Mouse (Mus musculus) embryo, embryonic 11 days (tissue): ENCODE measurements around the gene Tango2.
"Not testable (repeated sequence)": the region's sequence is repeated elsewhere in the genome, so short reads cannot be mapped to it uniquely, and the experiment has no call there.

Experiments
- DNase-seq: peaks from one replicate; pipeline ENCODE4 v3.0.0-alpha.2; 2015

Gene Tango2

GRCm38 (mm10) chr16:18342650-18343570 is 5.0 kb downstream of the Tango2 start:
- DNase-seq: no peak

GRCm38 (mm10) chr16:18342076-18342475 is 5.8 kb downstream of the Tango2 start:
- no peak for DNase-seq

GRCm38 (mm10) chr16:18341605-18342004 is 6.3 kb downstream of the Tango2 start:
- DNase-seq: no peak

GRCm38 (mm10) chr16:18339866-18340265 is 8.0 kb downstream of the Tango2 start:
- DNase-seq: no peak

GRCm38 (mm10) chr16:18337261-18337660 is 10.6 kb downstream of the Tango2 start:
- no peak for DNase-seq

GRCm38 (mm10) chr16:18335981-18336380 is 11.9 kb downstream of the Tango2 start:
- no peak for DNase-seq

- DNase-seq: no peak
Observed at GRCm38 (mm10) chr16:18333976-18334375, 13.9 kb downstream of the Tango2 start.

GRCm38 (mm10) chr16:18328524-18328923 is 19.4 kb downstream of the Tango2 start:
- DNase-seq: no peak

- no peak for DNase-seq
Observed at GRCm38 (mm10) chr16:18327936-18328335, 20.0 kb downstream of the Tango2 start.

- no peak for DNase-seq
Observed at GRCm38 (mm10) chr16:18325741-18326140, 22.2 kb downstream of the Tango2 start.

- no peak for DNase-seq
Observed at GRCm38 (mm10) chr16:18324031-18324430, 23.9 kb downstream of the Tango2 start.

GRCm38 (mm10) chr16:18323460-18323859 is 24.4 kb downstream of the Tango2 start:
- no peak for DNase-seq

GRCm38 (mm10) chr16:18321443-18321842 is 26.5 kb downstream of the Tango2 start:
- no peak for DNase-seq

- no peak for DNase-seq
Observed at GRCm38 (mm10) chr16:18318992-18319391, 28.9 kb downstream of the Tango2 start.

GRCm38 (mm10) chr16:18308159-18308558 is 39.7 kb downstream of the Tango2 start:
- no peak for DNase-seq

GRCm38 (mm10) chr16:18289614-18290013 is 58.3 kb downstream of the Tango2 start:
- DNase-seq: not testable (repeated sequence)

GRCm38 (mm10) chr16:18289067-18289588 is 58.8 kb downstream of the Tango2 start, which contains the start of gene Dgcr8:
Dgcr8 (minus strand) TSS chr16:18289246.
- peak; percentile 100 for DNase-seq

GRCm38 (mm10) chr16:18288581-18289061 is 59.3 kb downstream of the Tango2 start:
- no peak for DNase-seq

- peak; percentile 39 for DNase-seq
Observed at GRCm38 (mm10) chr16:18288166-18288565, 59.7 kb downstream of the Tango2 start.

- DNase-seq: no peak
Observed at GRCm38 (mm10) chr16:18275166-18275565, 72.7 kb downstream of the Tango2 start.

GRCm38 (mm10) chr16:18268182-18268581 is 79.7 kb downstream of the Tango2 start:
- DNase-seq: no peak

GRCm38 (mm10) chr16:18265024-18265423 is 82.9 kb downstream of the Tango2 start:
- DNase-seq: no peak

- DNase-seq: no peak
Observed at GRCm38 (mm10) chr16:18258221-18258620, 89.7 kb downstream of the Tango2 start, which contains the start of gene Gm49776. Gm49776 (minus strand) TSS chr16:18258321.

- DNase-seq: no peak
Observed at GRCm38 (mm10) chr16:18253866-18254265, 94.0 kb downstream of the Tango2 start.
